Mouse (Mus musculus) cerebellum, adult 8-10 months (tissue): ENCODE measurements at regions not wholly inside any gene's neighbourhood (a gene's known extent, or its start where the extent isn't known, plus 50 kb on each side); places are given as distances from the start of the nearest gene placed in this dataset.
A peak's percentile ranks its signal among the peaks of the same experiment; 100 is the strongest.

Source experiments
- DNase-seq: peaks from one replicate; pipeline ENCODE4 v3.0.0; 2022

- peak; percentile 13 for DNase-seq
Measured at GRCm38 (mm10) chr9:88073165-88073564, 253.8 kb upstream of the Nt5e start.

GRCm38 (mm10) chr9:88073579-88073978 lies 253.4 kb upstream of the Nt5e start:
- DNase-seq = no peak

- no peak for DNase-seq
Measured at GRCm38 (mm10) chr9:88082931-88083479, 244.0 kb upstream of the Nt5e start.

- DNase-seq = no peak
Measured at GRCm38 (mm10) chr9:88085181-88085816, 241.7 kb upstream of the Nt5e start.

- DNase-seq = no peak
Measured at GRCm38 (mm10) chr9:88085866-88086265, 241.1 kb upstream of the Nt5e start.

GRCm38 (mm10) chr9:88091781-88092527 lies 235.0 kb upstream of the Nt5e start:
- DNase-seq = no peak

- no peak for DNase-seq
Measured at GRCm38 (mm10) chr9:88092561-88092960, 234.4 kb upstream of the Nt5e start.

- no peak for DNase-seq
Measured at GRCm38 (mm10) chr9:88113094-88113493, 213.9 kb upstream of the Nt5e start.

GRCm38 (mm10) chr9:88120536-88120935 lies 206.5 kb upstream of the Nt5e start:
- DNase-seq = no peak

- DNase-seq = peak; percentile 11
Measured at GRCm38 (mm10) chr9:88120963-88121570, 205.9 kb upstream of the Nt5e start.

- DNase-seq = no peak
Measured at GRCm38 (mm10) chr9:88124322-88125005, 202.5 kb upstream of the Nt5e start.

- no peak for DNase-seq
Measured at GRCm38 (mm10) chr9:88163025-88163780, 163.8 kb upstream of the Nt5e start.

GRCm38 (mm10) chr9:88177575-88178254 lies 149.3 kb upstream of the Nt5e start:
- peak; percentile 12 for DNase-seq

GRCm38 (mm10) chr9:88181189-88181994 lies 145.6 kb upstream of the Nt5e start:
- DNase-seq = no peak

GRCm38 (mm10) chr9:88207378-88207777 lies 119.6 kb upstream of the Nt5e start:
- DNase-seq = no peak

GRCm38 (mm10) chr9:88208022-88208421 lies 119.0 kb upstream of the Nt5e start:
- no peak for DNase-seq

GRCm38 (mm10) chr9:88214758-88215157 lies 112.2 kb upstream of the Nt5e start:
- DNase-seq = no peak

- DNase-seq = no peak
Measured at GRCm38 (mm10) chr9:88220360-88220759, 106.6 kb upstream of the Nt5e start.

GRCm38 (mm10) chr9:88221276-88221675 lies 105.7 kb upstream of the Nt5e start:
- DNase-seq = no peak

GRCm38 (mm10) chr9:88221850-88222353 lies 105.1 kb upstream of the Nt5e start:
- peak; percentile 34 for DNase-seq

- no peak for DNase-seq
Measured at GRCm38 (mm10) chr9:88237126-88237525, 89.9 kb upstream of the Nt5e start.
